Mouse (Mus musculus): ENCODE data around the gene Syne3.

DNA sequence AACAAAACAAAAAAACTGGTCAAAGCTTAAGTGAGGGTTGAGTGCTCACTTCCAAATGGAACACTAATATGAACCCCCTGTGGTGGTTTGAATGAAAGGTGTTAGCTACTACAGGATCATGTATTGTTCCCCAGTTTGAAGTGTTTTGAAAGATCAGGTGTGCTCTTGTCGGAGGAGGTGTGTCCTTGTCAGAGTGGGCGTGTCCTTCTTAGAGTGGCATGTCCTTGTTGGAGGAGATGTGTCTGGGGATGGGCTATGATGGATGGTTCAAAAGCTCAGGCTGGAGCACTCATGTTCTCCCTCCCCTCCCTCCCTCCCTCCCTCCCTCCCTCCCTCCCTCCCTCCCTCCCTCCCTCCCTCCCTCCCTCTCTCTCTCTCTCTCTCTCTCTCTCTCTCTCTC lies 61.7 kb downstream of the Syne3 start:
- TF ChIP-seq CTCF (IDR thresholded peaks at IDR 0.05; ENCODE audit: borderline replicate concordance, control insufficient read depth, extremely low read depth, insufficient read depth, low read length, poor library complexity) (no peak), POLR2A (IDR thresholded peaks at IDR 0.05; ENCODE audit: control insufficient read depth, extremely low read depth, insufficient read depth, low read length, poor library complexity) (no peak)

All from thymus, adult 2 months (tissue).